Mouse (Mus musculus) NIH3T3 (cell line): ENCODE data around the gene Pskh1.

ENCODE experiments used
- DNase-seq: peaks from one replicate; pipeline ENCODE4 v3.0.0-alpha.2; 2012; ENCODE audit warnings: low read depth

Gene Pskh1

GRCm38 (mm10) chr8:105892432-105892831 is 7.8 kb upstream of the Pskh1 start:
- peak; percentile 61 for DNase-seq

- DNase-seq: peak; percentile 65
Measured at GRCm38 (mm10) chr8:105893339-105893738, 6.9 kb upstream of the Pskh1 start, which contains the start of gene Nrn1l. TSS of gene Nrn1l (plus strand) at chr8:105893567.

GRCm38 (mm10) chr8:105897801-105898480 is 2.3 kb upstream of the Pskh1 start:
- DNase-seq: no peak

GRCm38 (mm10) chr8:105900941-105901616 is 838 bp downstream of the Pskh1 start:
- DNase-seq: peak; percentile 26

GRCm38 (mm10) chr8:105919390-105919789 is 19.1 kb downstream of the Pskh1 start:
- no peak for DNase-seq

- DNase-seq: peak; percentile 19
Measured at GRCm38 (mm10) chr8:105925123-105925522, 24.9 kb downstream of the Pskh1 start.

- peak; percentile 86 for DNase-seq
Measured at GRCm38 (mm10) chr8:105930602-105931001, 30.4 kb downstream of the Pskh1 start.

GRCm38 (mm10) chr8:105931271-105931670 is 31.0 kb downstream of the Pskh1 start:
- DNase-seq: no peak

DNA sequence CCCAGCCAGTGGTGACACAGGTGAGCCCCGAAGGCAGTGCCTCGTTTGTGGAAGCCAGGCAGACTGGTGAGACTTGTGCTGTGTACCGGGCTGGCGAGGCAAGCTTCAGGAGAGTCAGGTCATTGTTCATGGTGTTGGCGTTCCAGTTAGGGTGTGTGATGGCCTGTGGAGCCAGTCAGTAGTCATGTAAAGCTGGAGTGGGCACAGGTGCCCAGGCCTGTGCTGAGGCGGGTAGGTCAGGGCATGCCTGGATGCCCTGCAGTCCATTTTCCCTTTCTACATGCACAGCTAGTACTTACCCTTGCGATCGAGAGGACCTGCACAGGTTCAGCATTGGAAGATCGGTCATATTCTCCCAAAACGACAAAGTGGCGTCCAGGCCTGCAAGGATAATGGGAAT is 32.3 kb downstream of the Pskh1 start:
- no peak for DNase-seq

GRCm38 (mm10) chr8:105933762-105934161 is 33.5 kb downstream of the Pskh1 start, which contains the start of gene Ctrl:
TSS of gene Ctrl (minus strand) at chr8:105933862.
- no peak for DNase-seq

DNA sequence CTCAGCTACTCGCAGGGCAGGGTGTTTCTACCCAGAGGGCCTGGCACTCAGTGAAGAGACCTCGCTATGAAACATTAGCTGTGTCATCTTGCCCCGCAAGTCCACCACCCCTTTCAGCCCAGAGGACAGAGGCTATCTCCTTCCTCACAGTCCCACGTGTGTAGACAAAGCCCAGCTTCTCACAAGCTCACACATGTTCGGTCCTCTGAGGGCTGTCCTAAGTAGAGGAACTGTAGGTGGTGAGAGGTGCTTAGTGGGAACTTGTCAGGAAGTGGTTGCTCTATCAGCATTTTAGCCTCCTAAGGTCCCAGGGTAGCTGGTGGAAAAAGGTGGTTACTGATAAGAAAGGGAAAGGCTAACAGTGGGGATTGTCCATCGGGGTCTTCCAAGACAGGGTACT is 34.9 kb downstream of the Pskh1 start:
- no peak for DNase-seq

DNA sequence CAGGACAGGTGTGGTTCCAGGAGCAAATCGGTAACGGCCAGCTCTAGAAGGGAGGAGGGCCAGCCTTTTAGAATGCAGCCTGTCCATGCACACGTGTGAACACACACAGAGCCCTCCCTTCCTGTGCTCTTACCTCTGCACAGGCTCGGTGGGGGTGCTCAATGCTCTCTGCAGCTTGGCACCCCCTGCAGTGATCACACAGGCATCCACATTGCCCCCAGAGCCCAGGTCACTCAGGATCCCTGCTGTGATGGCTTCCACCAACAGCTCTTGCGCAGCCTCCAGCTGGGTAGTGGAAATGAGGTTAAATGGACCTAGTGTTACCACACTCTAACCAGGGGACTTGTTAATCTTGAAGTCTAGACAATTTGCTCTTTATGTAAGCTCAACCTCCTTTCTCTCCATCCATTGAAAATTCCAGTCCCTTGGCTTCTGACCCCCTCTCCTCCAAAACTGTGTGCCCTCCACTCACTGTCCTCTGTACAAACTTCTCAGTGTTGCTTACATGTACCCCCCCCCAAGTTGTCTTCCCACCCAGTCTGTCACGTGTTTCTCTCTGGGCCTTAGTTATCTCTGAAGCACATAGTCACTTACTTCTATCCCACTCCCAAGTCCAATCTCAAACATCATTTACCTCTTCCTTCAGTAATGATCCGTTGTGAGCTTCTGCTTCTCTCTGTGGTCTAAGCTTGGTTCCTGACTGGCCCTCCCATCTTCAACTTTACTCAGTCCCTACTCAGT is 35.8 kb downstream of the Pskh1 start:
- no peak for DNase-seq

DNA sequence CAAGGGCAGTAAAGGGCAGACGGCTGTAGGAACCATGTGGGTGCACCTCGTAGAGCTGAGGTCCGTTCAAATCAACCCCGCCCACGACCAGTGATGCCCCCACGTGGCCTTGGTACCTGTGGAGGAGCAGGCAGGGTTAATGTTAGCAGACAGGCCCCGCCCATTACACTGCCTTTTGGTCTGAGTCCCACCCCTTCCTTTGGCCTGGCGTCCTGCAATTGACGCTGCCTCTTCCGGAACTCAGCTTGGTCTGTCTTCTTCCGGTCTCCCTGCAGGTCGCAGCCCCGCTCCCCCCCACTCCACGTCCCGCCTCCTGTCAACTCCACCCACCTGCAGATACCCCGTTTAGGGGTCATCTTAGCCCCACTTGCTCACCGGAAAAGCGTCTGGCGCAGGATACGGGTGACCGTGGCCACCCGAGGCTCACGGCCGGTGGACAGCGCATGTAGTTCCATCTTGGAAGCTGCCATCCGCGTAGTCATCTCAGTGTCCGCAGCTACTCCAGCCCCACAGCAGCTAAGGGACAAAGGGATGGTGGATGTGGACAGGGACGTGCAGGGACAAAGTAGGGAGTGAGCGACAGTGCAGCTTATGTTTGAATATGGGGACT is 36.7 kb downstream of the Pskh1 start:
- DNase-seq: peak; percentile 90

DNA sequence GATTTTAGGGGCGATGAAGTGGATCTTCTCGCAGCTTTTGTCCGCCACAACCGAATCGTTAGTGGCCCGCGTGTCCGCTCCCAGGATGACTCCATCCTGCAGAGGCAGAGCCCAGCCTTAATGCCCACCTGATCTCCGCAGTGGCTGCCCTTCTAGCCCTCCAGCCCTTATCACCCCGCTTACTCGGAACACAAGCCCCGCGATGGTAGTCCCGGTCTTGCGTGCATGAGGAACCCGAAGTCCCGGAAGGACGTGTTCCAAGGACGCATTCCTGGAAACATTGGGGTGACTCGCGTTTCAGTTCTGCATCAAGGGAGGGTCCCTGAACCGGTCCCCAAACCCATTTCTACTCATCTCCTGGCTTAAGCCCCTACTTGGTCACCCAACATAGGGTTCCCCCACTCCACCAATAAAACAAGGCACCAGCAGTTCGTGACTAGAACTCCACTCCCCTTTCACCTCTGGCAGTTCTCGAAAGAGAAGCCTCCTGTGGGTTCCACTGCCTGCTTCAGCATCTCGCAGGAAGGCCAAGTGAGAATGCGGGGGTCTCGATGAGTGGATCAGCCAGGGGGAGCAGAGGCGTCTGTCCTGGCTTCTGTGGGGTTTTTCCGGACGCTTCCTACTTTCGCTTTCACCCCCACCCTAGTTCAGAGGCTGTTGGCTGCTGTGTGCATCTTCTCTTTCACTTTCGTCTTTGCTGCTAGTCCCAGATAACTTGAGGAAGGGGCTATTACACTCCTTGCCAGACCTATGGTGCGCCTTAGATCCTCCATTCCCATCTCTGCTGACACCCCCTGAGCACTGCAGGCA is 37.5 kb downstream of the Pskh1 start:
- peak; percentile 49 for DNase-seq

DNA sequence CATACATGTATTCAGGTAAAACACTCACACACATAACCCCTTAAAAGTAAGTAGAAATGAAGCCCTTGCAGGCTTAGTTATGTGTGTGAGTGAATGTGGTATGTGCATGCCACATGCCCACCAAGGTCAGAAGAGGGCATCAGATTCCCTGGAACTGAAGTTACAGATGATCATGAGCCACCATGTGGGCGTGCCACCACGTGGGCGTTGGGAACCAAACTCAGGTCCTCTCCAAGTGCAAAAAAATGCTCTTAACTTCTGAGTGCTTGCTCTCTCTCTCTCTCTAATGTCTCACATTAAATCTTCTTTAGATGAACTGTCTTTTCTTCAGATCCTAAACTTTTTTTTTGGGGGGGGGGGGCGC is 38.0 kb downstream of the Pskh1 start, which contains the start of gene Psmb10:
Gene Psmb10 (minus strand): TSS at position 139 of the 364 bp plus-strand sequence.
- peak; percentile 56 for DNase-seq

- DNase-seq: no peak
Measured at GRCm38 (mm10) chr8:105942026-105942425, 41.8 kb downstream of the Pskh1 start.

GRCm38 (mm10) chr8:105942542-105942941 is 42.3 kb downstream of the Pskh1 start:
- no peak for DNase-seq

GRCm38 (mm10) chr8:105943321-105943739 is 43.1 kb downstream of the Pskh1 start, which contains the start of gene Lcat:
TSS of gene Lcat (minus strand) at chr8:105943382.
- DNase-seq: no peak

GRCm38 (mm10) chr8:105949350-105949749 is 49.1 kb downstream of the Pskh1 start:
- peak; percentile 51 for DNase-seq

DNA sequence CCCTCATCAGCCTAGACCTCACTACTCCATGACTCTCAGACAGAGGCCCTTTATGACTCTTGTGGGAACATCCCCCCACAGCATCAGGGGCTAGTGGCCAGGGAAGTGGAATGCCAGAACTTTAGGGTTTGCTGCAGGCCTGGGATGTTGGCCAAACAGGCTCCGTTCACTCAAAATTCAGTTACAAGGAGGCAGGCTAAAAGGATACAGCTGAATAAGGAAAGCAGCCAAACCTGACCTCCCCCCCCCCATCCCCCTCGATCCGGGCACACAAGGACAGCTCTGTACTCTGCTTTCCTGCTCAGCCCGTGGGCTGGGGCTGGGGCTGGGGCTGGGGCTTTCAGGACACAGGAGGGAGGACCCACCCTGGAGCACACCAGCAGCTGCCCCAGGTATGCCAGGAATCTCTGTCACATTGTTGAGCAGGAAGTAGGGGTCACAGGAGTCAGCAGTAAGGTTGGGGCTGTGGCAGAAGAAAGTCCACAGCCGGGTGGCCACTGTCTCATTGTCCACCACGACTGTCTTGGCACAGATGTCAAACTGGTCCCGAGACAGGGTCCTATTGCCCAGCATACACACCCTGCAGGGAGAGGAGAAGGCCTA is 50.9 kb downstream of the Pskh1 start:
- DNase-seq: peak; percentile 66

GRCm38 (mm10) chr8:105956556-105956955 is 56.3 kb downstream of the Pskh1 start:
- DNase-seq: peak; percentile 73
